Mouse (Mus musculus): ENCODE data around the gene Mrgprd. TPM values are rescaled to one million over a fixed set of nuclear protein-coding genes. Genes with fewer than 3 reads are reported as not detected.

The Mrgprd gene
- polyA plus RNA-seq, 1 experiment: not detected

GRCm38 (mm10) chr7:145312137-145312536 is 2.5 kb upstream of the Mrgprd start:
- H3K36me3 ChIP-seq (ENCODE audit: control insufficient read depth, insufficient read depth, low read length): no peaks in the 10 kb centered on the region
- no peak overlapping the region for H3K4me3 ChIP-seq (ENCODE audit: extremely low read depth, insufficient read depth, insufficient read length)
- no peak for TF ChIP-seq POLR2A (IDR thresholded peaks at IDR 0.05; ENCODE audit: low read depth, low read length)
- TF ChIP-seq CTCF (IDR thresholded peaks at IDR 0.05; ENCODE audit: extremely low read depth, insufficient read depth, insufficient read length, insufficient replicate concordance): no peak
- no peaks in the 10 kb centered on the region for H3K27me3 ChIP-seq (ENCODE audit: control insufficient read depth, insufficient read depth, low read length)
- DNase-seq (ENCODE audit: low read depth in 1 of 2, low spot score in 2 of 2): no peak
- 86% methylated on average over 3 of the region's 3 CpGs for WGBS
- no peak overlapping the region for H3K27ac ChIP-seq (ENCODE audit: insufficient read depth, low read length)
- H3K4me1 ChIP-seq (ENCODE audit: control insufficient read depth, insufficient read depth, insufficient read length): no peaks in the 10 kb centered on the region

GRCm38 (mm10) chr7:145317522-145317921 is 2.9 kb downstream of the Mrgprd start:
- TF ChIP-seq POLR2A (IDR thresholded peaks at IDR 0.05; ENCODE audit: low read depth, low read length): no peak
- TF ChIP-seq CTCF (IDR thresholded peaks at IDR 0.05; ENCODE audit: extremely low read depth, insufficient read depth, insufficient read length, insufficient replicate concordance): no peak
- Histone ChIP-seq H3K27me3 (ENCODE audit: control insufficient read depth, insufficient read depth, low read length) (no peaks in the 10 kb centered on the region), H3K4me3 (ENCODE audit: extremely low read depth, insufficient read depth, insufficient read length) (no peak overlapping the region), H3K4me1 (ENCODE audit: control insufficient read depth, insufficient read depth, insufficient read length) (no peaks in the 10 kb centered on the region), H3K36me3 (ENCODE audit: control insufficient read depth, insufficient read depth, low read length) (no peaks in the 10 kb centered on the region), H3K27ac (ENCODE audit: insufficient read depth, low read length) (no peak overlapping the region)
- no peak for DNase-seq (ENCODE audit: low read depth in 1 of 2, low spot score in 2 of 2)
- 76% methylated on average over 4 of the region's 4 CpGs for WGBS

GRCm38 (mm10) chr7:145319481-145319880 is 4.8 kb downstream of the Mrgprd start:
- Histone ChIP-seq H3K36me3 (ENCODE audit: control insufficient read depth, insufficient read depth, low read length) (no peaks in the 10 kb centered on the region), H3K27me3 (ENCODE audit: control insufficient read depth, insufficient read depth, low read length) (no peaks in the 10 kb centered on the region), H3K27ac (ENCODE audit: insufficient read depth, low read length) (no peak overlapping the region), H3K4me3 (ENCODE audit: extremely low read depth, insufficient read depth, insufficient read length) (no peak overlapping the region), H3K4me1 (ENCODE audit: control insufficient read depth, insufficient read depth, insufficient read length) (no peaks in the 10 kb centered on the region)
- no peak for DNase-seq (ENCODE audit: low read depth in 1 of 2, low spot score in 2 of 2)
- WGBS: 53% methylated on average over 3 of the region's 3 CpGs
- no peak for TF ChIP-seq POLR2A (IDR thresholded peaks at IDR 0.05; ENCODE audit: low read depth, low read length)
- TF ChIP-seq CTCF (IDR thresholded peaks at IDR 0.05; ENCODE audit: extremely low read depth, insufficient read depth, insufficient read length, insufficient replicate concordance): no peak

GRCm38 (mm10) chr7:145323607-145324006 is 9.0 kb downstream of the Mrgprd start:
- Histone ChIP-seq H3K27ac (ENCODE audit: insufficient read depth, low read length) (no peak overlapping the region), H3K36me3 (ENCODE audit: control insufficient read depth, insufficient read depth, low read length) (no peaks in the 10 kb centered on the region), H3K4me3 (ENCODE audit: extremely low read depth, insufficient read depth, insufficient read length) (no peak overlapping the region), H3K4me1 (ENCODE audit: control insufficient read depth, insufficient read depth, insufficient read length) (no peaks in the 10 kb centered on the region), H3K27me3 (ENCODE audit: control insufficient read depth, insufficient read depth, low read length) (no peaks in the 10 kb centered on the region)
- whole genome bisulfite sequencing: 51% methylated on average over 4 of the region's 4 CpGs
- DNase-seq (ENCODE audit: low read depth in 1 of 2, low spot score in 2 of 2): no peak
- TF ChIP-seq CTCF (IDR thresholded peaks at IDR 0.05; ENCODE audit: extremely low read depth, insufficient read depth, insufficient read length, insufficient replicate concordance) (no peak), POLR2A (IDR thresholded peaks at IDR 0.05; ENCODE audit: low read depth, low read length) (no peak)

- 59% methylated on average over 2 of the region's 2 CpGs for WGBS
- no peak for DNase-seq (ENCODE audit: low read depth in 1 of 2, low spot score in 2 of 2)
- TF ChIP-seq CTCF (IDR thresholded peaks at IDR 0.05; ENCODE audit: extremely low read depth, insufficient read depth, insufficient read length, insufficient replicate concordance) (no peak), POLR2A (IDR thresholded peaks at IDR 0.05; ENCODE audit: low read depth, low read length) (no peak)
These were observed 11.1 kb downstream of the Mrgprd start for GRCm38 (mm10) chr7:145325697-145326096.

GRCm38 (mm10) chr7:145329982-145330381 is 15.3 kb downstream of the Mrgprd start:
- H3K4me1 ChIP-seq (ENCODE audit: control insufficient read depth, insufficient read depth, insufficient read length): no peaks in the 10 kb centered on the region
- H3K27ac ChIP-seq (ENCODE audit: insufficient read depth, low read length): no peak overlapping the region
- no peak for DNase-seq (ENCODE audit: low read depth in 1 of 2, low spot score in 2 of 2)
- 87% methylated on average over 2 of the region's 2 CpGs for WGBS
- no peaks in the 10 kb centered on the region for H3K27me3 ChIP-seq (ENCODE audit: control insufficient read depth, insufficient read depth, low read length)
- H3K4me3 ChIP-seq (ENCODE audit: extremely low read depth, insufficient read depth, insufficient read length): no peak overlapping the region
- H3K36me3 ChIP-seq (ENCODE audit: control insufficient read depth, insufficient read depth, low read length): no peaks in the 10 kb centered on the region
- TF ChIP-seq POLR2A (IDR thresholded peaks at IDR 0.05; ENCODE audit: low read depth, low read length) (no peak), CTCF (IDR thresholded peaks at IDR 0.05; ENCODE audit: extremely low read depth, insufficient read depth, insufficient read length, insufficient replicate concordance) (no peak)

More at GRCm38 (mm10) chr7:145325697-145326096, 11.1 kb downstream of the Mrgprd start:
- Histone ChIP-seq H3K4me1 (ENCODE audit: control insufficient read depth, insufficient read depth, insufficient read length) (no peaks in the 10 kb centered on the region), H3K4me3 (ENCODE audit: extremely low read depth, insufficient read depth, insufficient read length) (no peak overlapping the region), H3K27me3 (ENCODE audit: control insufficient read depth, insufficient read depth, low read length) (no peaks in the 10 kb centered on the region), H3K36me3 (ENCODE audit: control insufficient read depth, insufficient read depth, low read length) (no peaks in the 10 kb centered on the region), H3K27ac (ENCODE audit: insufficient read depth, low read length) (no peak overlapping the region)

GRCm38 (mm10) chr7:145330641-145331040 is 16.0 kb downstream of the Mrgprd start:
- no peak for DNase-seq (ENCODE audit: low read depth in 1 of 2, low spot score in 2 of 2)
- WGBS: 82% methylated on average over 2 of the region's 2 CpGs
- TF ChIP-seq CTCF (IDR thresholded peaks at IDR 0.05; ENCODE audit: extremely low read depth, insufficient read depth, insufficient read length, insufficient replicate concordance) (no peak), POLR2A (IDR thresholded peaks at IDR 0.05; ENCODE audit: low read depth, low read length) (no peak)
- Histone ChIP-seq H3K4me1 (ENCODE audit: control insufficient read depth, insufficient read depth, insufficient read length) (no peaks in the 10 kb centered on the region), H3K36me3 (ENCODE audit: control insufficient read depth, insufficient read depth, low read length) (no peaks in the 10 kb centered on the region), H3K27me3 (ENCODE audit: control insufficient read depth, insufficient read depth, low read length) (no peaks in the 10 kb centered on the region), H3K27ac (ENCODE audit: insufficient read depth, low read length) (no peak overlapping the region), H3K4me3 (ENCODE audit: extremely low read depth, insufficient read depth, insufficient read length) (no peak overlapping the region)
